In the genomic region with DNA sequence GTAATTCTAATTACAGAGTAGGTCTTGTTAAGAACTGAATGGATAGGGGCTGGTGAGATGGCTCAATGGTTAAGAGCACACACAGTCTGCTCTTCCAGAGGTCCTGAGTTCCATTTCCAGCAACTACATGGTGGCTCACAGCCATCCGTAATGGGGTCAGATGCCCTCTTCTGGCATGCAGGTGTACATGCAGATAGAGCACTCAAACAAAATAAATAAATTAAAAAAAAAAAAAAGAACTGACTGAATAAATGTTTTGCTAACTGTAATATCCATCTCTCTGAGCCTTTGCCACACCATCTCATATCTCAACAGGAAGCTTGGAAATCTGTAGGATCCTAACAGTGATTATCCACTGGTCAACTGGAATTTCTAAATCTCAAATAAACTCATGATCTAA, we compare ENCODE assay signal across 14 mouse cellular contexts. TPM values are rescaled to one million over a fixed set of nuclear protein-coding genes. Genes with fewer than 3 reads are reported as not detected.
DNase-seq lines count a peak whose midpoint lies in the region; ATAC-seq and TF ChIP-seq lines count a peak whose summit lies in the region.
"Had no signal": no experiment of that assay in that cellular context is flagged by ENCODE, and none has a peak within 500 bp of the region (broad histone marks: within the 10 kb centered on the region; RNA-seq: fewer than 3 reads in every experiment).

No protein-coding gene starts in this region.

- no peak for TF ChIP-seq EP300 in stomach, postnatal 0 days (optimal IDR thresholded peaks at IDR 0.05)

- H3K9me3 ChIP-seq in intestine, postnatal 0 days (ENCODE audit: control insufficient read depth), result no peaks in the 10 kb centered on the region
- no peaks in the 10 kb centered on the region for H3K9me3 ChIP-seq in intestine, embryonic 16.5 days (ENCODE audit: control insufficient read depth, low read length)
- H3K9me3 ChIP-seq in midbrain, embryonic 14.5 days (ENCODE audit: control insufficient read depth, low read length), result no peaks in the 10 kb centered on the region
- no peaks in the 10 kb centered on the region for H3K9me3 ChIP-seq in midbrain, embryonic 16.5 days (replicated peaks; ENCODE audit: control insufficient read depth, low read length, poor library complexity, severe bottlenecking)
- H3K9me3 ChIP-seq in stomach, postnatal 0 days (ENCODE audit: control insufficient read depth, low read length), result no peaks in the 10 kb centered on the region
- H3K9me3 ChIP-seq: midbrain, embryonic 13.5 days; neural tube, embryonic 13.5 days had no signal

- H3K27me3 ChIP-seq in intestine, postnatal 0 days (replicated peaks; ENCODE audit: control insufficient read depth, insufficient read depth, low read length), result no peaks in the 10 kb centered on the region
- no peaks in the 10 kb centered on the region for H3K27me3 ChIP-seq in intestine, embryonic 16.5 days (replicated peaks; ENCODE audit: control insufficient read depth, insufficient read depth, low read length)
- H3K27me3 ChIP-seq in midbrain, embryonic 14.5 days (ENCODE audit: control insufficient read depth, insufficient read depth, low read length), result no peaks in the 10 kb centered on the region
- no peaks in the 10 kb centered on the region for H3K27me3 ChIP-seq in midbrain, embryonic 16.5 days (ENCODE audit: control insufficient read depth, insufficient read depth, low read depth, low read length)
- H3K27me3 ChIP-seq in stomach, postnatal 0 days (ENCODE audit: control insufficient read depth, insufficient read depth, low read length), result no peaks in the 10 kb centered on the region
- H3K27me3 ChIP-seq: midbrain, embryonic 13.5 days; neural tube, embryonic 13.5 days had no signal

- H3K4me2 ChIP-seq in intestine, postnatal 0 days (replicated peaks; ENCODE audit: low read depth), result no peak overlapping the region
- H3K4me2 ChIP-seq in intestine, embryonic 16.5 days (ENCODE audit: low read depth, low read length), result no peak overlapping the region
- H3K4me2 ChIP-seq in midbrain, embryonic 14.5 days (ENCODE audit: low read length), result no peak overlapping the region
- H3K4me2 ChIP-seq in midbrain, embryonic 16.5 days (ENCODE audit: low read length), result no peak overlapping the region
- no peak overlapping the region for H3K4me2 ChIP-seq in stomach, postnatal 0 days (replicated peaks; ENCODE audit: low read depth)
- H3K4me2 ChIP-seq: midbrain, embryonic 13.5 days; neural tube, embryonic 13.5 days had no signal

- H3K4me3 ChIP-seq in intestine, postnatal 0 days (ENCODE audit: low read depth, low read length), result no peak overlapping the region
- no peak overlapping the region for H3K4me3 ChIP-seq in intestine, embryonic 16.5 days (ENCODE audit: low read length)
- no peak overlapping the region for H3K4me3 ChIP-seq in midbrain, embryonic 14.5 days (replicated peaks; ENCODE audit: low read depth, low read length)
- no peak overlapping the region for H3K4me3 ChIP-seq in midbrain, embryonic 16.5 days (ENCODE audit: low read depth, low read length)
- no peak overlapping the region for H3K4me3 ChIP-seq in stomach, postnatal 0 days (ENCODE audit: low read depth, low read length)
- H3K4me3 ChIP-seq: midbrain, embryonic 13.5 days; neural tube, embryonic 13.5 days had no signal

- no peak overlapping the region for H3K27ac ChIP-seq in intestine, postnatal 0 days (ENCODE audit: low read depth, low read length)
- no peak overlapping the region for H3K27ac ChIP-seq in intestine, embryonic 16.5 days (ENCODE audit: low read length)
- H3K27ac ChIP-seq in midbrain, embryonic 14.5 days (replicated peaks; ENCODE audit: low read depth, low read length), result no peak overlapping the region
- H3K27ac ChIP-seq in midbrain, embryonic 16.5 days (ENCODE audit: low read length), result no peak overlapping the region
- H3K27ac ChIP-seq in stomach, postnatal 0 days (replicated peaks), result no peak overlapping the region
- H3K27ac ChIP-seq: midbrain, embryonic 13.5 days; neural tube, embryonic 13.5 days had no signal

- WGBS in intestine, postnatal 0 days, result 48% methylated on average over 1 of the region's 1 CpGs
- 50% methylated on average over 1 of the region's 1 CpGs for WGBS in intestine, embryonic 16.5 days
- WGBS in midbrain, embryonic 14.5 days, result 54% methylated on average over 1 of the region's 1 CpGs
- 65% methylated on average over 1 of the region's 1 CpGs for WGBS in midbrain, embryonic 16.5 days
- 50% methylated on average over 1 of the region's 1 CpGs for WGBS in stomach, postnatal 0 days

- TF ChIP-seq CTCF in intestine, postnatal 0 days (IDR thresholded peaks at IDR 0.05; ENCODE audit: low read depth), result peak; percentile 60
- peak; percentile 57 for TF ChIP-seq CTCF in stomach, postnatal 0 days (IDR thresholded peaks at IDR 0.05; ENCODE audit: low read depth)

- peaks cover 89% of the 10 kb centered on the region for H3K36me3 ChIP-seq in intestine, postnatal 0 days (ENCODE audit: control insufficient read depth, insufficient read depth)
- H3K36me3 ChIP-seq in intestine, embryonic 16.5 days (ENCODE audit: control insufficient read depth, insufficient read depth, low read length), result peaks cover 21% of the 10 kb centered on the region
- H3K36me3 ChIP-seq in midbrain, embryonic 14.5 days (ENCODE audit: control insufficient read depth, insufficient read depth, low read length), result peaks cover 78% of the 10 kb centered on the region
- H3K36me3 ChIP-seq in midbrain, embryonic 16.5 days (ENCODE audit: control insufficient read depth, insufficient read depth, low read length), result peaks cover 27% of the 10 kb centered on the region
- peaks cover 30% of the 10 kb centered on the region; the same call in 1 of the 2 replicates for H3K36me3 ChIP-seq in stomach, postnatal 0 days (ENCODE audit: control insufficient read depth, insufficient read depth, low read length)

- no peak for ATAC-seq in intestine, postnatal 0 days
- no peak for ATAC-seq in intestine, embryonic 16.5 days
- no peak for ATAC-seq in midbrain, embryonic 14.5 days (ENCODE audit: low FRiP score, low TSS enrichment)
- no peak for ATAC-seq in midbrain, embryonic 16.5 days
- ATAC-seq in stomach, postnatal 0 days (ENCODE audit: low FRiP score, low TSS enrichment), result no peak
- ATAC-seq: midbrain, embryonic 13.5 days had no signal

- no peak overlapping the region for H3K9ac ChIP-seq in intestine, postnatal 0 days (ENCODE audit: low read depth, low read length)
- H3K9ac ChIP-seq in intestine, embryonic 16.5 days (ENCODE audit: low read depth, low read length), result no peak overlapping the region
- no peak overlapping the region for H3K9ac ChIP-seq in midbrain, embryonic 14.5 days (replicated peaks; ENCODE audit: low read length)
- no peak overlapping the region for H3K9ac ChIP-seq in midbrain, embryonic 16.5 days (ENCODE audit: low read depth, low read length)
- no peak overlapping the region for H3K9ac ChIP-seq in stomach, postnatal 0 days (ENCODE audit: low read length)
- H3K9ac ChIP-seq: midbrain, embryonic 13.5 days; neural tube, embryonic 13.5 days had no signal

- H3K4me1 ChIP-seq in intestine, postnatal 0 days (replicated peaks; ENCODE audit: control insufficient read depth, insufficient read depth, low read length), result no peaks in the 10 kb centered on the region
- no peaks in the 10 kb centered on the region; the same call in 1 of the 2 replicates for H3K4me1 ChIP-seq in intestine, embryonic 16.5 days (ENCODE audit: control insufficient read depth, insufficient read depth, low read length)
- no peaks in the 10 kb centered on the region for H3K4me1 ChIP-seq in midbrain, embryonic 14.5 days (ENCODE audit: control insufficient read depth, insufficient read depth, low read length)
- H3K4me1 ChIP-seq in midbrain, embryonic 16.5 days (ENCODE audit: control insufficient read depth, insufficient read depth, low read length), result no peaks in the 10 kb centered on the region
- no peaks in the 10 kb centered on the region for H3K4me1 ChIP-seq in stomach, postnatal 0 days (replicated peaks; ENCODE audit: control insufficient read depth, insufficient read depth)
- H3K4me1 ChIP-seq: midbrain, embryonic 13.5 days; neural tube, embryonic 13.5 days had no signal

- peak; percentile 20 for DNase-seq in midbrain, embryonic 14.5 days
- DNase-seq in NIH3T3 (ENCODE audit: low read depth), result peak; percentile 30
- DNase-seq in stomach, postnatal 0 days (ENCODE audit: low spot score), result no peak
- no peak for DNase-seq in spleen, postnatal 14 days (ENCODE audit: low spot score in 2 of 2)
- DNase-seq: adrenal gland, postnatal 14 days; cerebellum, adult 11 months; kidney, adult 8-10 months; layer of hippocampus, adult 9-11 months; left cerebral cortex, postnatal 4 days had no signal

RNA-seq across cellular contexts. Expression of gene Sec31a, which starts 45.1 kb away (rescaled TPM):
- polyA plus RNA-seq in intestine, postnatal 0 days (2015; fragmentation: Nextera tagmentation; extraction: Ambion mirVana), result 230 and 242 TPM in 2 replicates
- polyA plus RNA-seq in intestine, embryonic 16.5 days (2015; fragmentation: Nextera tagmentation; extraction: Ambion mirVana), result 183 and 215 TPM in 2 replicates
- polyA plus RNA-seq in midbrain, embryonic 14.5 days (2014; fragmentation: Nextera tagmentation; extraction: Ambion mirVana), result 81.5 and 89.0 TPM in 2 replicates
- polyA plus RNA-seq in midbrain, embryonic 16.5 days (2015; fragmentation: Nextera tagmentation; extraction: Ambion mirVana), result 91.0 and 92.6 TPM in 2 replicates
- polyA plus RNA-seq in stomach, postnatal 0 days (2015; fragmentation: Nextera tagmentation; extraction: Ambion mirVana), result 102 and 104 TPM in 2 replicates

Comparison
In these comparisons a context has a peak if more than half of its experiments do, and no peak if none do; other contexts are left out.
1. DNase-seq: peak in midbrain, embryonic 14.5 days (single experiment) and NIH3T3 (single experiment); none in stomach, postnatal 0 days (single experiment) and spleen, postnatal 14 days (0 of 2).